Mouse (Mus musculus) liver, embryonic 14.5 days (tissue): ENCODE results near the gene Hoxd4. TPM values are rescaled to one million over a fixed set of nuclear protein-coding genes. Genes with fewer than 3 reads are reported as not detected.
A peak's percentile ranks its signal among the peaks of the same experiment; 100 is the strongest.

Experiments used
- ATAC-seq: fragments of 200-750 bp; cut with Nextera tagmentation; 2 replicates; pipeline ENCODE4 v1.8.0; 2017; ENCODE audit warnings: moderate number of reproducible peaks, mild to moderate bottlenecking, moderate library complexity; ENCODE audit not compliant: insufficient read depth
- DNase-seq, 3 experiments: peaks; one replicate each; pipeline ENCODE4 v3.0.0-alpha.2; 2012 to 2013; ENCODE audit warnings: low read depth in 3 of 3, low spot score in 3 of 3
- H3K27ac ChIP-seq: fragments of 300-500 bp; sonication (generic); 2 replicates; pipeline ENCODE4 v1.5.1; 2014; ENCODE audit warnings: moderate library complexity, mild to moderate bottlenecking, control low read depth, inconsistent platforms
- H3K27me3 ChIP-seq: fragments of 300-500 bp; sonication (generic); 2 replicates; pipeline ENCODE4 v1.6.1; 2014; ENCODE audit warnings: mild to moderate bottlenecking, low read length, moderate library complexity; ENCODE audit not compliant: control insufficient read depth, insufficient read depth
- H3K36me3 ChIP-seq: fragments of 300-500 bp; sonication (generic); replicated peaks from 2 replicates; pipeline ENCODE4 v1.6.1; 2014; ENCODE audit warnings: low read depth; ENCODE audit not compliant: control insufficient read depth, insufficient read depth
- H3K4me1 ChIP-seq, 2 experiments: fragments of 200-500 bp in 1 of 2; fragments of 300-500 bp in 1 of 2; sonication (generic) in 1 of 2; replicated peaks; 2 replicates each; pipeline ENCODE4 v1.6.1; 2012 to 2014; ENCODE audit warnings: antibody characterized with exemption in 1 of 2, inconsistent platforms in 1 of 2, low read length in 1 of 2; ENCODE audit not compliant: control insufficient read depth in 2 of 2, insufficient read depth in 2 of 2
- H3K4me2 ChIP-seq: fragments of 300-500 bp; sonication (generic); 2 replicates; pipeline ENCODE4 v1.6.1; 2014; ENCODE audit warnings: low read depth, mild to moderate bottlenecking, control low read depth, moderate library complexity
- H3K4me3 ChIP-seq, 2 experiments: fragments of 200-500 bp in 1 of 2; fragments of 300-500 bp in 1 of 2; sonication (generic) in 1 of 2; 2 replicates each; pipeline ENCODE4 v1.5.1; 2012 to 2014; ENCODE audit warnings: low read depth in 2 of 2, low read length in 2 of 2, mild to moderate bottlenecking in 2 of 2, control low read depth in 1 of 2, inconsistent platforms in 1 of 2, moderate library complexity in 1 of 2; ENCODE audit not compliant: insufficient read depth in 1 of 2
- H3K9ac ChIP-seq: fragments of 300-500 bp; sonication (generic); replicated peaks from 2 replicates; pipeline ENCODE4 v1.6.1; 2014; ENCODE audit warnings: mild to moderate bottlenecking, control low read depth, moderate library complexity
- H3K9me3 ChIP-seq: fragments of 300-500 bp; sonication (generic); 2 replicates; pipeline ENCODE4 v1.6.1; 2016; ENCODE audit warnings: low read length, mixed read lengths; ENCODE audit not compliant: control insufficient read depth
- CTCF ChIP-seq: IDR thresholded peaks from 2 replicates; pipeline ENCODE4 v1.5.1; 2016; ENCODE audit warnings: antibody characterized with exemption, low read depth, control low read depth
- EP300 ChIP-seq: IDR thresholded peaks from 2 replicates; pipeline ENCODE4 v1.6.1; 2016; ENCODE audit warnings: antibody characterized with exemption, low read depth
- WGBS: fragments of 180-500 bp; shearing (Covaris S2); extraction: QIAGEN DNeasy Blood & Tissue Kit; methylation state at CpG from one replicate; pipeline ENCODE4 v1.1.7; 2014; ENCODE audit not compliant: insufficient replicate concordance; 5-methylcytosine and 5-hydroxymethylcytosine counted together
- polyA plus RNA-seq, 2 experiments: library from polyadenylated mRNA; depleted of rRNA in 1 of 2; stranded (reverse) in 1 of 2; unstranded in 1 of 2; fragments of >200 nt; fragmentation: Nextera tagmentation in 1 of 2; extraction: Ambion mirVana in 1 of 2; gene quantifications; 2 replicates each; pipeline versions ENCODE4 v1.2.1 to v1.2.3; 2012 to 2014

Hoxd4 gene
- polyA plus RNA-seq, 2 experiments = 0.04 TPM; not detected in 1

DNA sequence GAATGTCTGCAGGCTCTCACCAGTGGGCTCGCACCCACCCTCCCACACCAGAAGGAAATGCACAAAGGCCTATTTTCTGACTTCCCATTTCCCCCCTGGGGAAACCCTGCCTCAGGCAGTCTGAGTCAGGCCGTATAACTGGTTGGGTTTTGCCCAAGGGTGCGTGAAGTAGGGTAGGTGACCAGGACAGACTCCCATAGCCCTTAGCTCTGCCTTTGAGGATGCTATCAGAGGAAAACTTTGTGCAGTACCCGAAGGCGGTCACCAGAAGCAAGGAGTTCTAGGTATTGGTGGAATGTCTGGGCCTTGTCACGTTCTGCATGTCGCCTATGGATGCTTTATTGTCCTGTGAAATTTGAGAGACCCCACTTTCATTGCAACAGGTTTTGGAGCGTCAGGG lies 11.2 kb downstream of the Hoxd4 start:
- Histone ChIP-seq H3K9ac (no peak overlapping the region), H3K4me2 (no peak overlapping the region), H3K9me3 (no peaks in the 10 kb centered on the region), H3K4me1 (no peaks in the 10 kb centered on the region), H3K27ac (no peak overlapping the region), H3K27me3 (peaks cover 75% of the 10 kb centered on the region), H3K4me3 (no peak overlapping the region), H3K36me3 (no peaks in the 10 kb centered on the region)
- TF ChIP-seq EP300 (no peak), CTCF (no peak)
- ATAC-seq (no peak), DNase-seq (no peak)
- 16% methylated on average over 8 of the region's 8 CpGs for WGBS

DNA sequence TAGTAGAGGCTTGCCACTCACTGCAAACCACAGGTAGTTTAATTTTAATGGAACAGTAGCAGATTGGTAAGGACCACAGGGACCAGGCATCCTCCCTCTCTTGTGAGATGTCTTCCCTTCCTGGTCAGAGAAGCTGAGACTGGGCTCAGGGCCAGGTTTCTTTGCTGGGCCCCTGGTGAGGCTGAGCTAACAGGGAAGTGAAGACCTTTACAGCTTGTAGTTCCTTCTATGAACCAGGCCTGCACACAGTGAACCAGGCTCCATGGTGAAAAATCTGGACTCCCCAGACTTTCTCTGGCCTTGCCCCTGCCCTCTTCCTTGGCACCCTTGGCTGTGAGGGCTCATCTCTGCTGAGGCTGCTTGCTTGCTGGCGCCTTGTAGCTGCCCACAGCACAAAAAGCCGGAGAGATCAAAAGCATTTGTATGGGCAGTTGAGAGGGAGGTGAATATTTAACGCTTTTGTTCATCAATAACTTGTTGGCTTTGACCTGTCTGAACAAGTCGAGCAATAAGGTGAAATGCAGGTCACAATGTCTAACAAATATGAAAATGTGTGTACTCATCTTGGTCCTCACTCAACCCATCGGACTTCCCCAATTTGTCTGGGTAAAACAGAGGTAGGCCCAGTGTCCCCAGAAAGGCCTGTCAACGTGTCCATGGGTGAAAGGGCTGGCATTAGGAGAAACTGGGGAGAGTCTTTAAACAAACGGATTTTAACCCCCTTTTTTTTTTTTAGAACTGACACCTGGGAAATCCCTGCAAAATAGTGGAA lies 12.7 kb downstream of the Hoxd4 start:
- no peak for ATAC-seq
- TF ChIP-seq CTCF (no peak), EP300 (no peak)
- DNase-seq = no peak

DNA sequence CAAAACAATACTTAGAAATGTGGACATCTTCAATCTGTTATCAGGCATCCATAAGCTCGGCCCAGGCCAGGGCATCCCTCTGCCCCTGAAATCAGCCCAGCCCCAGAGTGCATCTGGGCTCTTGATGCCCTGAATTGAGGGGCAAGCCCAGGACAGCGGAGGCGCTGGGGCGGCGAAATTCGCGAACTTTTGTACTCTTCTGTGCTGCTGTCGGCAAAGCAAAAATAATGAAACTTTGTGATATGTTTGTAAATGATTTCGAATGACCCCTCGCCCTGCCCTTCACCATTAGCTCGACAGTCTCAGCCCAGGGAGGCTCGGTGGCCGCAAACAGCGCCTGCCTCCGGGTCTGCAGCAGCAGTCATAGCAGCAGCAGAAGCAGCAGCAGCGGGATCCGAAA lies 13.4 kb downstream of the Hoxd4 start:
- 32% methylated on average over 17 of the region's 17 CpGs for WGBS
- ATAC-seq (no peak), DNase-seq (no peak)

More for the DNA sequence above, 12.7 kb downstream of the Hoxd4 start:
- H3K27ac ChIP-seq = no peak overlapping the region
- no peak overlapping the region for H3K9ac ChIP-seq
- H3K9me3 ChIP-seq = no peaks in the 10 kb centered on the region
- no peak overlapping the region for H3K4me3 ChIP-seq
- WGBS = 30% methylated on average over 7 of the region's 7 CpGs
- no peaks in the 10 kb centered on the region for H3K4me1 ChIP-seq
- H3K36me3 ChIP-seq = no peaks in the 10 kb centered on the region
- peaks cover 89% of the 10 kb centered on the region for H3K27me3 ChIP-seq
- no peak overlapping the region for H3K4me2 ChIP-seq

DNA sequence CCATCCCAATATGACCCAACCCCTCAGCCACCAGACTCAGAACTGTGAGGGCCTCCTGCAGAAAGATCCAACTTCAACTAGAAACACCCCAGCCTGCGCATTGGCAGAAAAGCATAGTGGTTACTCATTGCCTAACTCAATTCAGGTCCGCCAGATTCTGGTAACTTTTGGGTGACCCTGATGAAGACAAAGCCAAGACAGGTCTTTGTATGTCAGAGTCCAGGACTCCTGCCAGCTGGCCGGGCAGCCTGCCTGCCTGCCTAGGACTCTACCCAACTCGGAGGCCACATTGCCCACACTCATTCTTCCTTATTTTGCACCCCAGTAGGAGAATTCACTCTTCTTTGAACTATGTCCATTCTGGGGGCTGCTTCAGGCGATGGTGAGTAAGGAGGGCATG lies 14.8 kb downstream of the Hoxd4 start, which contains the start of gene Gm28230:
Gene Gm28230, plus strand, starts transcription at position 178 of the 400 bp plus-strand sequence.
- Histone ChIP-seq H3K9ac (no peak within 1 kb of the TSS), H3K36me3 (no peaks in the 10 kb centered on the region), H3K27ac (no peak within 1 kb of the TSS), H3K4me3 (no peak within 1 kb of the TSS), H3K4me1 (no peaks in the 10 kb centered on the region), H3K9me3 (no peaks in the 10 kb centered on the region), H3K4me2 (peak within 1 kb of the TSS; percentile 18; the same call in 1 of the 2 replicates), H3K27me3 (peaks cover 92% of the 10 kb centered on the region)
- DNase-seq (no peak), ATAC-seq (no peak)
- 32% methylated on average over 5 of the region's 5 CpGs for WGBS
- no peak for TF ChIP-seq CTCF
- TF ChIP-seq EP300 = no peak

More for the DNA sequence above, 13.4 kb downstream of the Hoxd4 start:
- no peaks in the 10 kb centered on the region for H3K4me1 ChIP-seq
- H3K4me3 ChIP-seq = no peak overlapping the region
- H3K9ac ChIP-seq = no peak overlapping the region
- H3K4me2 ChIP-seq = no peak overlapping the region
- H3K27ac ChIP-seq = no peak overlapping the region
- no peaks in the 10 kb centered on the region for H3K9me3 ChIP-seq
- no peaks in the 10 kb centered on the region for H3K36me3 ChIP-seq
- peaks cover 90% of the 10 kb centered on the region for H3K27me3 ChIP-seq
- TF ChIP-seq EP300 (no peak), CTCF (no peak)

DNA sequence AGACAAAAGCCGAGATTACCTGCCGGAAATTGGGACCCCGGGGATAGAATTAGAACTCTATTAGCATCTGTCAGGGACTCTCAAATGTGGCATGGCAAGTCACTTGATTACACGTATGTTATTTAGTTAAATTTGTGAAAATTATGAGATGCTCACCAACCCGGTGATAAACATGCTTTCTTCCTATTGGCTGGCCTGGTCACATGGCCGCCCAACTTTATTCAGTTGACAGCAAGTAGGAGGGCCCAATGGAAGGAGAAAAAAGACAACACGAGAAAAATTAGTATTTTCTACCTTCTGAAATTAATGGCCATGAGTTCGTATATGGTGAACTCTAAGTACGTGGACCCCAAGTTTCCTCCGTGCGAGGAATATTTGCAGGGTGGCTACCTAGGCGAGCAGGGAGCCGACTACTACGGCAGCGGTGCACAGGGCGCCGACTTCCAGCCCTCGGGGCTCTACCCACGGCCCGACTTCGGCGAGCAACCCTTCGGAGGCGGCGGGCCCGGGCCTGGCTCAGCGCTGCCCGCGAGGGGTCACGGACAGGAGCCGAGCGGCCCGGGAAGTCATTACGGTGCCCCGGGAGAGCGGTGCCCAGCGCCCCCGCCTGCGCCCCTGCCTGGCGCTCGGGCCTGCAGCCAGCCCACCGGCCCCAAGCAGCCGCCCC lies 15.4 kb downstream of the Hoxd4 start:
- DNase-seq (no peak), ATAC-seq (no peak)
- Histone ChIP-seq H3K9ac (no peak overlapping the region), H3K4me3 (no peak overlapping the region), H3K27ac (no peak overlapping the region), H3K9me3 (no peaks in the 10 kb centered on the region), H3K27me3 (peaks cover 92% of the 10 kb centered on the region), H3K4me2 (peak overlapping the region; percentile 18; the same call in 1 of the 2 replicates), H3K36me3 (no peaks in the 10 kb centered on the region), H3K4me1 (no peaks in the 10 kb centered on the region)
- TF ChIP-seq CTCF (no peak), EP300 (no peak)
- 7% methylated on average over 43 of the region's 43 CpGs for WGBS
